Mouse (Mus musculus) ES-E14 (cell line): ENCODE measurements at regions not wholly inside any gene's neighbourhood (a gene's known extent, or its start where the extent isn't known, plus 50 kb on each side); places are given as distances from the start of the nearest gene placed in this dataset.

Source experiments
- CHD2 ChIP-seq: IDR thresholded peaks from 2 replicates; pipeline ENCODE4 v1.6.1; 2014; ENCODE audit warnings: mild to moderate bottlenecking, low read depth, low read length, inconsistent platforms
- HCFC1 ChIP-seq: IDR thresholded peaks from 2 replicates; pipeline ENCODE4 v1.6.1; 2012; ENCODE audit warnings: low read length, inconsistent platforms, borderline replicate concordance; ENCODE audit not compliant: insufficient read depth
- ZC3H11A ChIP-seq: IDR thresholded peaks from 2 replicates; pipeline ENCODE4 v1.6.1; 2012; ENCODE audit warnings: low read depth, mild to moderate bottlenecking, inconsistent platforms, low read length, borderline replicate concordance

GRCm38 (mm10) chr19:44669535-44669958 is 86.3 kb upstream of the Pax2 start:
- TF ChIP-seq CHD2 (no peak), HCFC1 (no peak), ZC3H11A (no peak)
